Mouse (Mus musculus) layer of hippocampus, postnatal 14 days (tissue): Measurements from ENCODE around the gene Bub1b. TPM values are rescaled to one million over a fixed set of nuclear protein-coding genes. Genes with fewer than 3 reads are reported as not detected.
"Not testable (repeated sequence)": the region's sequence is repeated elsewhere in the genome, so short reads cannot be mapped to it uniquely, and the experiment has no call there.

Experiments
- DNase-seq, 2 experiments: peaks; one replicate each; pipeline ENCODE4 v3.0.0; 2021 to 2022; ENCODE audit warnings: low spot score in 2 of 2, mixed read lengths in 1 of 2
- total RNA-seq, 2 experiments: library from RNA; stranded (reverse); gene quantifications; 2 replicates each; pipeline ENCODE4 v1.2.3; 2021

Gene Bub1b
- total RNA-seq, 2 experiments from 2014 or later, result 2.7 to 2.9 TPM

GRCm38 (mm10) chr2:118606976-118607375 is 9.0 kb downstream of the Bub1b start:
- no peak for DNase-seq

- no peak for DNase-seq
These were observed 20.0 kb downstream of the Bub1b start for GRCm38 (mm10) chr2:118618013-118618412.

- no peak for DNase-seq
These were observed 22.1 kb downstream of the Bub1b start for GRCm38 (mm10) chr2:118620101-118620500.

- DNase-seq, result no peak
These were observed 22.6 kb downstream of the Bub1b start for GRCm38 (mm10) chr2:118620608-118621007.

GRCm38 (mm10) chr2:118629276-118629675 is 31.3 kb downstream of the Bub1b start:
- DNase-seq, result peak in 1 of 2 experiments; percentile 57

- DNase-seq, result no peak
These were observed 35.4 kb downstream of the Bub1b start for GRCm38 (mm10) chr2:118633441-118633840.

- DNase-seq, result no peak
These were observed 39.2 kb downstream of the Bub1b start for GRCm38 (mm10) chr2:118637258-118637657.

- peak; percentile 71 to 72 for DNase-seq
These were observed 40.0 kb downstream of the Bub1b start for GRCm38 (mm10) chr2:118637888-118638526.

- no peak for DNase-seq
These were observed 40.7 kb downstream of the Bub1b start for GRCm38 (mm10) chr2:118638686-118639085.

- no peak for DNase-seq
These were observed 43.1 kb downstream of the Bub1b start for GRCm38 (mm10) chr2:118641147-118641546.

- no peak for DNase-seq
These were observed 44.4 kb downstream of the Bub1b start for GRCm38 (mm10) chr2:118642431-118642830.

GRCm38 (mm10) chr2:118642942-118643341 is 44.9 kb downstream of the Bub1b start:
- DNase-seq, result no peak

GRCm38 (mm10) chr2:118646665-118647064 is 48.7 kb downstream of the Bub1b start:
- peak in 1 of 2 experiments; percentile 24 for DNase-seq

- DNase-seq, result not testable (repeated sequence)
These were observed 52.7 kb downstream of the Bub1b start for GRCm38 (mm10) chr2:118650697-118651096.

GRCm38 (mm10) chr2:118656688-118657281 is 58.8 kb downstream of the Bub1b start:
- DNase-seq, result no peak

GRCm38 (mm10) chr2:118658457-118658856 is 60.4 kb downstream of the Bub1b start:
- no peak for DNase-seq

- peak in 1 of 2 experiments; percentile 36 for DNase-seq
These were observed 61.1 kb downstream of the Bub1b start for GRCm38 (mm10) chr2:118659077-118659476.

GRCm38 (mm10) chr2:118659493-118659892 is 61.5 kb downstream of the Bub1b start:
- no peak for DNase-seq

- peak; percentile 26 to 43 for DNase-seq
These were observed 62.0 kb downstream of the Bub1b start for GRCm38 (mm10) chr2:118659998-118660452.

GRCm38 (mm10) chr2:118661891-118662290 is 63.9 kb downstream of the Bub1b start:
- no peak for DNase-seq

- peak; percentile 64 to 75 for DNase-seq
These were observed 65.1 kb downstream of the Bub1b start, which contains the start of gene Pak6 for GRCm38 (mm10) chr2:118662902-118663803. Gene Pak6 (plus strand): TSS chr2:118663303.
